8 mouse cellular contexts compared by ENCODE assay signal in genomic region chr19:42148569-42148860, GRCm38 (mm10). TPM values are rescaled to one million over a fixed set of nuclear protein-coding genes. Genes with fewer than 3 reads are reported as not detected.
DNase-seq lines count a peak whose midpoint lies in the region; ATAC-seq and TF ChIP-seq lines count a peak whose summit lies in the region.

No protein-coding gene starts in this region.

- no peak for DNase-seq in kidney, postnatal 0 days (ENCODE audit: low spot score)
- DNase-seq in kidney, adult 18-20 months, result no peak
- DNase-seq in intestine, embryonic 14.5 days (ENCODE audit: low spot score), result no peak
- no peak for DNase-seq in midbrain, postnatal 0 days (ENCODE audit: low spot score)
- DNase-seq in thymus, postnatal 25 days, result no peak
- DNase-seq in spleen, postnatal 10 days (ENCODE audit: low spot score in 2 of 2), result no peak

- TF ChIP-seq CTCF in kidney, postnatal 0 days (IDR thresholded peaks at IDR 0.05; ENCODE audit: low read depth), result no peak
- TF ChIP-seq CTCF in cortical plate, adult 2 months (IDR thresholded peaks at IDR 0.05; ENCODE audit: extremely low read depth, insufficient read depth, low read length), result no peak
- TF ChIP-seq CTCF in midbrain, postnatal 0 days (IDR thresholded peaks at IDR 0.05), result no peak

- peak overlapping the region; percentile 70 for H3K4me3 ChIP-seq in kidney, postnatal 0 days (replicated peaks; ENCODE audit: low read depth, low read length)
- H3K4me3 ChIP-seq in cortical plate, adult 2 months (ENCODE audit: insufficient read depth, low read length), result peak overlapping the region; percentile 65
- H3K4me3 ChIP-seq in intestine, embryonic 14.5 days (ENCODE audit: low read depth, low read length), result peak overlapping the region; percentile 76
- peak overlapping the region; percentile 58 for H3K4me3 ChIP-seq in midbrain, postnatal 0 days (ENCODE audit: low read depth, low read length)

- peaks cover 7% of the 10 kb centered on the region for H3K4me1 ChIP-seq in kidney, postnatal 0 days (replicated peaks; ENCODE audit: insufficient read depth, low read length)
- H3K4me1 ChIP-seq in cortical plate, adult 2 months (ENCODE audit: control insufficient read depth, insufficient read depth, low read length), result peaks cover 2% of the 10 kb centered on the region; the same call in 1 of the 2 replicates
- H3K4me1 ChIP-seq in intestine, embryonic 14.5 days (replicated peaks; ENCODE audit: control insufficient read depth, insufficient read depth, low read length), result peaks cover 38% of the 10 kb centered on the region
- no peaks in the 10 kb centered on the region for H3K4me1 ChIP-seq in midbrain, postnatal 0 days (ENCODE audit: insufficient read depth, low read length)

- H3K27me3 ChIP-seq in kidney, postnatal 0 days (ENCODE audit: insufficient read depth, low read length), result no peaks in the 10 kb centered on the region
- no peaks in the 10 kb centered on the region for H3K27me3 ChIP-seq in intestine, embryonic 14.5 days (replicated peaks; ENCODE audit: control insufficient read depth, insufficient read depth, low read length)
- H3K27me3 ChIP-seq in midbrain, postnatal 0 days (ENCODE audit: insufficient read depth, low read length), result peaks cover 4% of the 10 kb centered on the region; the same call in 1 of the 2 replicates

- H3K9me3 ChIP-seq in kidney, postnatal 0 days (replicated peaks; ENCODE audit: low read length), result no peaks in the 10 kb centered on the region
- H3K9me3 ChIP-seq in intestine, embryonic 14.5 days (ENCODE audit: control insufficient read depth, low read length), result no peaks in the 10 kb centered on the region
- no peaks in the 10 kb centered on the region for H3K9me3 ChIP-seq in midbrain, postnatal 0 days (ENCODE audit: low read length)

- H3K27ac ChIP-seq in kidney, postnatal 0 days, result peak overlapping the region; percentile 87
- peak overlapping the region; percentile 98; the same call in 1 of the 2 replicates for H3K27ac ChIP-seq in cortical plate, adult 2 months (ENCODE audit: insufficient read depth, low read length)
- H3K27ac ChIP-seq in intestine, embryonic 14.5 days (ENCODE audit: low read depth), result peak overlapping the region; percentile 79
- no peak overlapping the region for H3K27ac ChIP-seq in midbrain, postnatal 0 days (ENCODE audit: low read depth, low read length)

- 0 out of 2 replicates have a peak, but pooled peaks cover 6% of the 10 kb centered on the region for H3K36me3 ChIP-seq in kidney, postnatal 0 days (ENCODE audit: insufficient read depth, low read length)
- H3K36me3 ChIP-seq in intestine, embryonic 14.5 days (ENCODE audit: control insufficient read depth, insufficient read depth, low read length), result peaks cover 10% of the 10 kb centered on the region
- no peaks in the 10 kb centered on the region for H3K36me3 ChIP-seq in midbrain, postnatal 0 days (ENCODE audit: insufficient read depth, low read length)

- peak; percentile 64 for ATAC-seq in kidney, postnatal 0 days (replicated peaks; ENCODE audit: low FRiP score, low read depth)
- ATAC-seq in intestine, embryonic 14.5 days (replicated peaks; ENCODE audit: low FRiP score, low TSS enrichment, low read depth), result 0 out of 2 replicates have a peak, but pooled peaks have one; percentile 9
- peak; percentile 17; the same call in 1 of the 2 replicates for ATAC-seq in midbrain, postnatal 0 days (ENCODE audit: low FRiP score)
- no peak for ATAC-seq in monocyte, adult 5-6 weeks (replicated peaks; ENCODE audit: insufficient number of reproducible peaks, low FRiP score, low TSS enrichment, poor library complexity, severe bottlenecking)

- peak; percentile 11; the same call in 1 of the 2 replicates for TF ChIP-seq POLR2A in cortical plate, adult 2 months (IDR thresholded peaks at IDR 0.05; ENCODE audit: extremely low read depth, insufficient read depth, low read length)

- H3K4me2 ChIP-seq in kidney, postnatal 0 days (ENCODE audit: low read length), result peak overlapping the region; percentile 76
- H3K4me2 ChIP-seq in intestine, embryonic 14.5 days (ENCODE audit: low read length), result peak overlapping the region; percentile 59
- H3K4me2 ChIP-seq in midbrain, postnatal 0 days (ENCODE audit: low read depth, low read length, poor library complexity, severe bottlenecking), result peak overlapping the region; percentile 82

- H3K9ac ChIP-seq in kidney, postnatal 0 days (ENCODE audit: low read depth, low read length), result peak overlapping the region; percentile 89
- H3K9ac ChIP-seq in intestine, embryonic 14.5 days (ENCODE audit: low read length), result peak overlapping the region; percentile 84
- peak overlapping the region; percentile 81 for H3K9ac ChIP-seq in midbrain, postnatal 0 days (replicated peaks; ENCODE audit: low read length, poor library complexity, severe bottlenecking)

- WGBS in kidney, postnatal 0 days, result 14% methylated on average over 7 of the region's 7 CpGs
- WGBS in intestine, embryonic 14.5 days, result 12% methylated on average over 7 of the region's 7 CpGs
- 32% methylated on average over 7 of the region's 7 CpGs for WGBS in midbrain, postnatal 0 days

RNA-seq across cellular contexts. Expression of gene Marveld1, which starts 1.3 kb away (rescaled TPM):
- 12.5 and 18.9 TPM in 2 replicates for polyA plus RNA-seq in kidney, postnatal 0 days (2015; fragmentation: Nextera tagmentation; extraction: Ambion mirVana)
- 14.4 and 16.8 TPM in 2 replicates for polyA plus RNA-seq in cortical plate, adult 2 months (2012; rRNA removed)
- polyA plus RNA-seq in intestine, embryonic 14.5 days (2014; fragmentation: Nextera tagmentation; extraction: Ambion mirVana), result 10.1 and 10.3 TPM in 2 replicates
- 14.7 and 15.1 TPM in 2 replicates for total RNA-seq in midbrain, postnatal 0 days (2014; rRNA removed)
- 2.9 and 3.6 TPM in 2 replicates for polyA plus RNA-seq in midbrain, postnatal 0 days (2015; fragmentation: Nextera tagmentation; extraction: Ambion mirVana)
- 4.6 to 15.8 TPM (median 7.2 TPM) in 3 replicates for total RNA-seq in monocyte, adult 5-6 weeks (2017)

RNA-seq across cellular contexts. Expression of gene Zfyve27, which starts 15.2 kb away (rescaled TPM):
- 19.9 and 20.3 TPM in 2 replicates for polyA plus RNA-seq in kidney, postnatal 0 days (2015; fragmentation: Nextera tagmentation; extraction: Ambion mirVana)
- polyA plus RNA-seq in cortical plate, adult 2 months (2012; rRNA removed), result 107 and 126 TPM in 2 replicates
- 17.5 TPM in 2 replicates for polyA plus RNA-seq in intestine, embryonic 14.5 days (2014; fragmentation: Nextera tagmentation; extraction: Ambion mirVana)
- 71.8 and 83.9 TPM in 2 replicates for total RNA-seq in midbrain, postnatal 0 days (2014; rRNA removed)
- polyA plus RNA-seq in midbrain, postnatal 0 days (2015; fragmentation: Nextera tagmentation; extraction: Ambion mirVana), result 48.8 and 50.6 TPM in 2 replicates
- 43.3 to 59.7 TPM (median 44.3 TPM) in 3 replicates for total RNA-seq in monocyte, adult 5-6 weeks (2017)

RNA-seq across cellular contexts. Expression of gene Avpi1, which starts 19.7 kb away (rescaled TPM):
- polyA plus RNA-seq in kidney, postnatal 0 days (2015; fragmentation: Nextera tagmentation; extraction: Ambion mirVana), result 37.1 and 37.9 TPM in 2 replicates
- polyA plus RNA-seq in cortical plate, adult 2 months (2012; rRNA removed), result 36.3 and 41.1 TPM in 2 replicates
- polyA plus RNA-seq in intestine, embryonic 14.5 days (2014; fragmentation: Nextera tagmentation; extraction: Ambion mirVana), result 33.6 and 35.2 TPM in 2 replicates
- 9.3 and 11.5 TPM in 2 replicates for total RNA-seq in midbrain, postnatal 0 days (2014; rRNA removed)
- 11.9 and 13.7 TPM in 2 replicates for polyA plus RNA-seq in midbrain, postnatal 0 days (2015; fragmentation: Nextera tagmentation; extraction: Ambion mirVana)
- 3.7 to 6.4 TPM (median 4.2 TPM) in 3 replicates for total RNA-seq in monocyte, adult 5-6 weeks (2017)

RNA-seq across cellular contexts. Expression of gene Sfrp5, which starts 53.5 kb away (rescaled TPM):
- 0.21 and 0.36 TPM in 2 replicates for polyA plus RNA-seq in kidney, postnatal 0 days (2015; fragmentation: Nextera tagmentation; extraction: Ambion mirVana)
- 1.2 and 1.9 TPM in 2 replicates for polyA plus RNA-seq in cortical plate, adult 2 months (2012; rRNA removed)
- 16.2 and 46.3 TPM in 2 replicates for polyA plus RNA-seq in intestine, embryonic 14.5 days (2014; fragmentation: Nextera tagmentation; extraction: Ambion mirVana)
- 1.6 and 3.8 TPM in 2 replicates for total RNA-seq in midbrain, postnatal 0 days (2014; rRNA removed)
- 2.7 and 2.8 TPM in 2 replicates for polyA plus RNA-seq in midbrain, postnatal 0 days (2015; fragmentation: Nextera tagmentation; extraction: Ambion mirVana)
- total RNA-seq in monocyte, adult 5-6 weeks (2017), result not detected in 3 replicates

RNA-seq across cellular contexts. Expression of gene Pi4k2a, which starts 58.2 kb away (rescaled TPM):
- polyA plus RNA-seq in kidney, postnatal 0 days (2015; fragmentation: Nextera tagmentation; extraction: Ambion mirVana), result 31.9 and 33.2 TPM in 2 replicates
- 56.8 and 57.0 TPM in 2 replicates for polyA plus RNA-seq in cortical plate, adult 2 months (2012; rRNA removed)
- polyA plus RNA-seq in intestine, embryonic 14.5 days (2014; fragmentation: Nextera tagmentation; extraction: Ambion mirVana), result 23.5 and 32.0 TPM in 2 replicates
- 19.3 and 21.9 TPM in 2 replicates for total RNA-seq in midbrain, postnatal 0 days (2014; rRNA removed)
- 30.6 and 33.0 TPM in 2 replicates for polyA plus RNA-seq in midbrain, postnatal 0 days (2015; fragmentation: Nextera tagmentation; extraction: Ambion mirVana)
- total RNA-seq in monocyte, adult 5-6 weeks (2017), result 12.4 to 19.9 TPM (median 16.8 TPM) in 3 replicates
